Mouse (Mus musculus): Measurements from ENCODE around the gene Ric1.

Ric1 gene

DNA sequence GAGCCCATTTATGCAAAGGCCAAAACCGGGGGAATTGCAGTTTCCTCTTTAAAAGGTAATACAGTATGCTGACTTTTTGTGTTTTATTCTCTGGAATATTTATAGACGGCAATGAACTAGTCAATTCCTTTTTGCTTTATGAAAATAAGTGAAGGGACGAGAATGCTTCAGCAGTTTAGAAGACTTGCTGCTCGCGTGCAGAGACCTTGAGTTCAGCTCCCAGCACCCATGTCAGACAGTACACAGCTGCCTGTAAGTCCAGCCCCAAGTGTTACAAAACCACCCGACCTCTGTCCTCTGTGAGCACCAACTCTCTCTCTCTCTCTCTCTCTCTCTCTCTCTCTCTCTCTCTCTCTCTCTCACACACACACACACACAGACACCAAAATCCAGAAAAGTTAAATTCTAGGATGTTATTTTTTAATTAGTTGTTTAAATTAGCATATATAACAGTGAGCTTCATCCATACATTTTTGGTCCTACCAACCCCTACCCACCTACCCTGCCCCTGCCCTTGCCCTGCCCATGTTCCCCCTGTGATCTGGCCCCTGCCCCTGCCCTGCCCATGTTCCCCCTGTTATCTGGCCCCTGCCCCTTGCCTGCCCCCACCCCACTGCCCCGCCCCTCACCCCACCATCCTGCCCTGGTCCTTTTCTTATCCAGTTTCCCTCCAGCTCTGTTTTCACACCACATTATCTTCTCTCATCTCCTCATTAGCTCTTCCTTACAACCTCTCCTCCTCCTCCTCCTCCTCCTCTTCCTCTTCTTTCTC lies 25.1 kb upstream of the Ric1 start:
- DNase-seq (ENCODE audit: low read depth, low spot score): no peak

DNA sequence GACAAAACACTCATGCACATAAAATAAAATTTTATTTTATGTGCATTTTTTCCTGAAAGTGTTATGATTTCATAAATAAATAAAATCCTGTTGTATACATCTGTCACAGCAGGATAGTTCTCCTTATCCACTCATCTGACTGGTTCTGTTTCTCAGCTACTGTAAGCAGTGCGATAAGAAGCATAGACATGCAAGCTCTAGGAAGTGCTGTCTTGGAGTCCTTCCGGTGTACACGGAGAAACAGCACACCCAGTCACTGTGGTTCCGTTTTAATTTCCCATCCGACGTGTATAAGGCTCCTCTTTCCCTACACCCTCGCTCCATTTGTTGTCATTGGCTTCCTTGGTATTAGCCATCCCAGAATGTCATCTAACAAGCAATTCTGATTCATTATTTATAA lies 24.2 kb upstream of the Ric1 start:
- no peak for DNase-seq (ENCODE audit: low read depth, low spot score)

GRCm38 (mm10) chr19:29498842-29499456 lies 23.1 kb upstream of the Ric1 start:
- no peak for DNase-seq (ENCODE audit: low read depth, low spot score)

DNA sequence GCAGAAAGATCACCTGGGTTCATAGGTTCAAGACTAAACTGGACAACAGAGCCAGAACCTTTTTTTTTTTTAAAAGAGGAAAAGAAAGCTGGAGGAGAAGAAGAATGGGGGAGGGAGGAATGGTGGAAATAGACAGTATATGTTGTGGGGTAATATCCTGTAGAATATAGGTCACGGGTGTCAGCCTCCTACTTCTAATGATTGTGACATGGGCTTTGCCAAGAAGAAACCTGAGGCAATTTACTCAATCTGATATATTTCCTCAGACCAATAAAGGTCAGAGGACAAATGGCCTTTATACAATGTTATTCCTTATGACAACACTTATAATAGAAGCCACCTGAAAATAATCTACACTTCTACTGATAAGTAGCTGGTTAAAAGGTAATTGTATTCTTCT lies 21.7 kb upstream of the Ric1 start:
- no peak for DNase-seq (ENCODE audit: low read depth, low spot score)

- DNase-seq (ENCODE audit: low read depth, low spot score): peak; percentile 12
Observed at GRCm38 (mm10) chr19:29501106-29501505, 21.0 kb upstream of the Ric1 start.

- peak; percentile 68 for DNase-seq (ENCODE audit: low read depth, low spot score)
Observed at GRCm38 (mm10) chr19:29501507-29501906, 20.6 kb upstream of the Ric1 start.

GRCm38 (mm10) chr19:29504131-29504530 lies 18.0 kb upstream of the Ric1 start:
- no peak for DNase-seq (ENCODE audit: low read depth, low spot score)

- DNase-seq (ENCODE audit: low read depth, low spot score): no peak
Observed at GRCm38 (mm10) chr19:29505617-29506016, 16.5 kb upstream of the Ric1 start.

DNA sequence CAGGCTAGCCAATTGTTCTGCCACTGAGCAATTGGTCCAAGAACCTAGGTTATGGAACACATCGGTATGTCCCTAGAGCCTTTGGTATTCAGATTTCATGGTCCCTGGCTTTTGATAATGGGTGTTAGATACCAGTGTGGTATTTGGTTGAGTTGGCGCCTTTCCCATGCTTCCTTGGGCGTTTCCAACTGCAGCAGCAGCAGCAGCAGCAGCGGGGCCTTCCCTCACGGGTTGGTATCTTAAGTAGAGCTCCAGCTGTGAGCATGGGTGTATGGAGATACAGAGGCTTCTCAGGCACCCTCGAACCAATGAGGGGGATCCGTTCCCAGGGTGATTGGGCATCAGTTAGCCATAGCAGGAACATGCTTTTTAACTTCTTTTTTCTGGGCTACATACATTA lies 13.9 kb upstream of the Ric1 start:
- no peak for DNase-seq (ENCODE audit: low read depth, low spot score)

- DNase-seq (ENCODE audit: low read depth, low spot score): no peak
Observed at GRCm38 (mm10) chr19:29509857-29510256, 12.2 kb upstream of the Ric1 start.

DNA sequence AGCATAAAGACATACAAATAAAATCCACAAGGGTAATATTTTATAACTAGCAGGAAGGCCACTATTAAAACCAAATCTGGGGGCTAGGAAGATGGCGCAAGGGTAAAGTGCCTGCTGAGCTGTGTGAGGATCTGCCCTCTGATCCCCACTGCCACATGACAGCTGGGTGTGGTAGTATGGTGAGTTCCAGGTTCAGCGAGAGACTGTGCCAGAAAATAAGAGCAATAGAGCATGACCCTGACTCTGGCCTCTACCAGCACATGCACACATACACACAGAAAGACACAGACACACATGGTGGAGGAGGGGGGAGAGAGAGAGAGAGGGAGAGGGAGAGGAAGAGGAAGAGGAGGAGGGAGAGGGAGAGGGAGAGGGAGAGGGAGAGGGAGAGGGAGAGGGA lies 10.3 kb upstream of the Ric1 start:
- DNase-seq (ENCODE audit: low read depth, low spot score): no peak

GRCm38 (mm10) chr19:29513111-29513766 lies 8.8 kb upstream of the Ric1 start:
- no peak for DNase-seq (ENCODE audit: low read depth, low spot score)

DNA sequence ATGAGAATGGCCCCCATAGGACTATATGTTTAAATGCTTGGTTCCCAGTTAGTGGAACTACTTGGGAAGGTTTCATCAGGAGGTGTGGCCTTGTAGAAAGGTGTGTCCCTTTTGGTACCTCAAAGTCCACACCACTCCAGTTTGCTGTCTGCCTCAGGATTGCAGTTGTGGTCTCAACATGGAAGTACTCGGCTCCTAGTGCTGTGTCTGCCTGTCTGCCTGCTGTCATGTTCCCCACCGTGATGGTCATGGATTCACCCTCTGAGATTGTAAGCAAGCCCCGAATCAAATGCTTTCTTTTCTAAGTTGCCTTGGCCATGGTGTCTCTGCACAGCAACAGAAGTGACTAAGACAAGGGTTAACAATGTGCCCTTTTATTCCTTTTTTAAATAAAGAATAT lies 8.0 kb upstream of the Ric1 start:
- DNase-seq (ENCODE audit: low read depth, low spot score): no peak

DNA sequence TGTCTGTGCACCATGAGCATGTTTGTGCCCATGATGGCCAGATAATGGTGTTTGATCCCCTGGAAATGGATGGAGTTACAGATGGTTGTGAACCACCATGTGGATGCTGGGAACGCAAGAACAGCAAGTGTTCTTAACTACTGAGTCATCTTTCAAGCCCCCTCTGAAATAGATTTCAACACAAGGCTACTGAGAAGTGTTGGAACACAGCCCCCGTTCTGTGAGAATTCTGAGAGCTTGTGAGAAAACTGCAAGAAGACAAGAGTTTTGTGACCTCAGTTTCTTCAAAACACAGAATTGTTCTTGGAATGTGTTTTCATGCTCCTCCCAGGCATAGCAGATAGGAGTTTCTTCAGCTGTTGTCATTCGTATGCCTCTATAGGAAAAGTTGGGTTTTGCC lies 6.7 kb upstream of the Ric1 start:
- no peak for DNase-seq (ENCODE audit: low read depth, low spot score)

DNA sequence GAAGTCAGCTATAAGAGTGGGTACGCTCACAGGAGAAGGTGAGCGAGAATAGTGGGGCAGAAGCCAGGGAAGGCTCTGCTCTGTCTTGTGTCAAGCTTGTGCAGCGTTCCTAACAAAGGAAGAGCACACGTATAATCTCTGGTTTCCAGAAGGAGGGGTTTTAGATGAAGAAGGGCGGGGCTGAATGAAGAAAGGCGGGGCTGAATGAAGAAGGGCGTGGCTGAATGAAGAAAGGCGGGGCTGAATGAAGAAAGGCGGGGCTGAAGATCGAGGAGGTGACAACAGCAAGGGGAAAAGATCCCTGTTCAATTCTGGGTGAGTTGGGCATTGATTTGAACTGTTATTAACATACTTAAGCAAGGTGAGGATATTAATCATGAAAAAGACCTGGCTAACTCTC lies 6.1 kb upstream of the Ric1 start:
- no peak for DNase-seq (ENCODE audit: low read depth, low spot score)

DNA sequence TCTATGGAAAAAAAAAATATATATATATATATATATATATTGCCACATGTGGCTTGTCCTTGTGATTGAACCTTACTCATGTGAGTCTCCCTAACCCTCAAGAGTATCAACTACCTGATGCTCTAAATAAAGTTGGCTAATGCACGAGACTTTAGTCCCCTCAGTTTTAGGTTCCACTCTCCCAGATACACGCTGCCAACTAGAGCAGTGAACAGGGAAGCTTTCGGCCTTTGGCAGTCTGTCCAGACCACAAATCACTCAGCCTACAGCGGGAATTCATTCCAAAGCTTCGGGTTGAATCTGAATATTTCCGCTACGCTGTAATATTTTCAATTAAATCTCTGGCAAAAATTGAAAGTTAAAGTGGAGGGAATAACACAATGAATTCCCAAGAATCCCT lies 3.7 kb upstream of the Ric1 start:
- no peak for DNase-seq (ENCODE audit: low read depth, low spot score)

DNA sequence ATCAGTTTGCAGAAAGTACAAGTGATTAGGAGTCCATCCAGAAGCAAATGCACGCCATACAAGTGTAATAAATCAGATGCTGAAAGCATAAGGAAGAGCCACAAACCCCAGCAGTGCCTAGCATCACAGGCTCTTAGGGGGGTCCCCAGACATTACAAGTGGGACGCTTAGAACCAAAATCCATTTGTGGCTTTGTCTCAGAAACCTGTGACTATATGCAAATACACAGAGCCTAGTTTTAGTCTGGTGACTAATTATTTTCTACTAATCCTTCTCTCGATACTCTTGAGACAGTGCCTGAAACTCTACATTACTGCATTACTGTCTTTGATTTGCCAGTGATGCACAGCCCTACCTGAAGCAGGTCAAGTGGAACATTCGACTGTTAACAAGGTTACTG lies 3.2 kb upstream of the Ric1 start:
- no peak for DNase-seq (ENCODE audit: low read depth, low spot score)

GRCm38 (mm10) chr19:29520996-29521560 lies 1.0 kb upstream of the Ric1 start:
- DNase-seq (ENCODE audit: low read depth, low spot score): no peak

DNA sequence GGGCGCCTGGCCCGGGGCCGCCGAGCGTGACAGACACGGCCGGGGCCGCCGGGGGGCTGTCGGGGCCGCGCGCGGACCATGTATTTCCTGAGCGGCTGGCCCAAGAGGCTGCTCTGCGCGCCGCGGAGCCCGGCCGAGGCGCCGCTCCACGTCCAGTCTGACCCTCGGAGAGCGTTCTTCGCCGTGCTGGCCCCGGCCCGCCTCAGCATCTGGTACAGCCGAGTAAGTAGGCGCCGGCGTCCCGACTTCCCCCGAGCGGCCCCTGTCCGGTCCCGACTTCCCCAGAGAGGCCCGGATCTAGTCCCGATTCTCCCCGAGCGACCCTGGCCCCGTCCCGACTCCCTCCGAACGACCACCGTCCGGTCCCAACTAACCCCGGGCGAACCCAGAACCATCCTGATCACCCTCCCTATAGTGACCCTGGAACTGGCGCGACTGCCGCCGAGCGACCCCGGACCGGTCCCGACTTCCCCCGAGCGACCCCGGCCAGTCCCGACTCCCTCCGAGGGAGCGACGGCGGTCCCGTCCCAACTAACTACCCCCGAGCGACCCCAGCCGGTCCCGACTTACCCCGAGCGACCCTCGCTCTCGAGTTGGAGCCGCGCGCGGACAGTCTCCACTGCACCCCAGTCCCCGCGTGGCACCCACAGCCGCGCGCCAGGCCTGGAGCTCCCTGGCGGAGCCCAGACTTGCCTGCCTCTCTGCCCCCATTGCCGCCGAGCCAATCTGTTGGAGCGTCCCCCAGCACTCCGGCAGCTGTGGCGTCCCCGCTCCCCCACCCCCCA lies 555 bp downstream of the Ric1 start:
- peak; percentile 21 for DNase-seq (ENCODE audit: low read depth, low spot score)

GRCm38 (mm10) chr19:29523230-29523582 lies 1.1 kb downstream of the Ric1 start:
- DNase-seq (ENCODE audit: low read depth, low spot score): no peak

DNA sequence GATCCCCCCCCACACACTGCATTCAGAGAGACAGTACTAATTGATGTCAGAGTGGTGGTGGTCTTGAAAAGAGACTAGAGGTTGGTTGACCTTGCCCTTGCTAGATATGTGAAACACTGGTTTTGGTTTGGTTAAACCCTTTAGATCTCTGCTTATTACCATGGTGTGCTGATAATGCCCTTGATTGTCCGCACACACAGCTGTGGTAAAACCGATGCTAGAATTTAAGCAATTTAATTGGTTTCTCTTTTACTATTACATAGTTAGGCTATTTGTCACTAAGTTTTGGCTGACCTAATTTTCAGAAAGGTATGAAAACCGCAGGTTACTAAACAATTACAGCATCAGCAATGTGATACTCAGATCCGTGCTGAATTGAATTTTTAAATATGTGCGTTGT lies 1.6 kb downstream of the Ric1 start:
- DNase-seq (ENCODE audit: low read depth, low spot score): no peak

- DNase-seq (ENCODE audit: low read depth, low spot score): no peak
Observed at GRCm38 (mm10) chr19:29524614-29525013, 2.5 kb downstream of the Ric1 start.

Measured in c-Kit-negative CD71-positive TER-119-positive erythroid progenitor cells, embryonic 14.5 days (primary cell).